Mouse (Mus musculus) MEL-GATA-1-ER (cell line): ENCODE measurements around the gene Bnip2.

Source experiments
- DNase-seq: peaks from one replicate; pipeline ENCODE4 v3.0.0-alpha.2; 2012; ENCODE audit warnings: low read depth; ENCODE audit errors: extremely low read depth

Bnip2 gene

DNA sequence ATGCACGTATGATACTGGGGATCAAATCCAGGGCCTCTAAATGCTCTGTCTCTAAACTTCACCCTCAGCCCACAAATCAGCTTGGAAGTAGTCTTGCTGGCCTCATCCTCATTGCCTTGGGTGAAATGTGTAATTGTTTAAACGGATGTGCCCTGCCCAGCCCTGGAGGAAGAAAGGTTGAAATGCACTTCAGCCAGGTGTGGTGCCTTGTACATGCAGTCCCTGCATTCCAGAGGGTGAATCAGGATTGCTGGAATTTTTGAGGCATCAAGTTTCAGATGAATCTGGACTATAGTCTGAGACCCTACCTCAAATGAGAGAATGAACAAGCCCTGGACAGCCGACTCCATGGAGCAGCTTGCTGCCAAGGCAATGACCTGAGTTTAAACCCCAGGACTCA is 58.6 kb downstream of the Bnip2 start:
- DNase-seq, result no peak

DNA sequence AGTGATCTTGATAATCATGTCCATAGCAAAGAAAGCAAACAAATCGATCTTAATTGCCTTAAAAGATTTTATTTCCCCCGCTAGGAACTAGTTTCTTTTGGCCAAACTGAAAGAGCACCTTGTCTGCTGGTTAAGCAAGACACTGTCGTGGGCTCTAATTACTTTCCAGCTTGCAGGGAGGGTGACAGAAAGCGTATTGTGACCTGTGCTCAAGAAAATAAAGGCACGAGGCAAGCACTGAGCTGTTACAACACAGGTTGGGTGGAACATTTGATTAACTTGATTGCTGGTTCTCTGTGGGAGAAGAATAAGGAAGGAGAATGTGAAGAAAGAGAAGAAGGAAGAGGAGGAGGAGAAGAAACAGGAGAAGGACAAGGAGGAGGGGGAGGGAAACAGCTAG is 59.0 kb downstream of the Bnip2 start:
- no peak for DNase-seq

DNA sequence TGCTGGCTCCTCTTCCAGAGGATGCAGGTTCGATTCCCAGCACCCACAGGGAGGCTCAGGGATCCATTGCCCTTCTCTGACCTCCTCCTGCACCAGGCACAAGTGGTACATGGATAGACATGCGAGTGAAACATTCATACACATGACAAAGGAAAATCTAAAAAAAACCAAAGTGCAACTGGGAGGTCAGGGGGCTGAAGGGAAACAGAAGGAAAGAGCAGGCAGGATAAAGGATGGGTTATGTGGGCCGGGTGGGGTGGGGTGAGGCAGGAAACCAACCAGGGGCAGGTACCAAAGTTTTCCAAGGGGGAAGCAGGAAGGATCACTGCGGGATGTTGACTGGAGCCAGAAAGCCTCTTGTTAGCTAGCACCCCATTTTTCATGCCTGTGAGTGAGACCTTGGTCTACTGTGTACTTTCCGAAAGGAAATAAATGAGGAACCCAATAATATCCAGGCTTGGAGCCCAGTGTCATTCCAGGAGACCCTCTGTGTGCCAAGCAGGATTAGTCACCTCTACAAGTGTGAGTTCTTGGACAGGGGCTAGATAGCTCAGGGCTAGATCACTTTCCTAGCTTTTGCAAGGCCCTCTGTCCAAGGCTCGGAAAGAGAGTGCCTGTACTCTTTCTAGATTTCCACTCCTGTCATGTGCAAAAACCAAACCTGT is 59.6 kb downstream of the Bnip2 start:
- no peak for DNase-seq

DNA sequence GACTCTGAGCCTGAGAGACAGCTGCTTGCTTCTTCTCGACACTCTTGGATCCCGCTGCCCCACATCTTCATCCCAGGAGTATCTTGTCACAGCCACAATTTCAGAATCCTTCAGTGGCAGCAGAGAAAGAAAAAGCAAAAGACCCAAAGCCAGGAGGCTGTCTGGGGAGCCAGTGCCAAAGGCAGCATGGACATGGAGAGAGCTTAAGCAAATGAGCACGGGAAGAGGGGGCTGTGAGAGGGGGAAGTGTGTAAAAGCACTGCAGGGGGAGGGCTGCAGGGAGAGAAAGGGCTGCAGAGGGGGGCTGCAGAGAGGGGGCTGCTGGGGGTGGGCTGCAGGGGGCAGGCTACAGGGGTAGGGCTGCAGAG is 60.1 kb downstream of the Bnip2 start:
- DNase-seq, result no peak

DNA sequence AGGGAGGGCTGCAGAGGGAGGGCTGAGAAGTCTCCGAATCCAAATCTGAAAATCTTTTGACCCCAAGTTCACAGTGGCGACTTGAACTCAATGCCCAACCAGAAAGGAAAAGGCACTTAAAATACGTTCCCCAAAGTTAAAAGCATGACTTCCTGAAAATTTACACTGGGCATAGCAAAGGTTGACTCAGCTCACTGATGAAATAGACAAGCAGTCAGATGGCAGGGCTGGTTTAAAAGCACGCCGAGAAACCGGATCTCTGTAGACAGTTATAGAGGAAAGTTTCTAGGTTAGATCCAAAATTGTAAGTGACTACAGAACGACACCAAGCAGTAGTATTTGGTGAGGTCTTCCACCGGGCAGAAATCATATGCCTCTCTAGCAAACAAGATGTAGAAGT is 60.6 kb downstream of the Bnip2 start:
- no peak for DNase-seq

DNA sequence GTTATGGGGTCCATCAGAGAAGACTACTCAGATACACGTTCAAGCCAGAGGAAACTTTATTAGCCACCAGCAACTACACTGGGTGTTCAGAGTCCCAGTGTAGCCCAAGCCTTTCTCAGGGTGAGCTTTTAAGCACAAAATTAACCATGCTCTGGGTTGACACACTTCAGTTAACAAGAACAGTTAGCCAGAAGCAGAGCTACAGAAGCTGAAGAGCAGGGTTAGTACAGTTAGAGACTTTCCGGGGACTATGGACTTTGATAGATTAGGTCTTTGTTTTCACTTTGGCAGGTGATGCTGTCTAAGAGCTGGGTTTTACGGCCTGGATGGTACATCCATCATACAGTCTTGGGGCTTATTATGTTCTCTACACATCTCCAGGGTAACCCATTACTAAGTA is 63.5 kb downstream of the Bnip2 start:
- no peak for DNase-seq

DNA sequence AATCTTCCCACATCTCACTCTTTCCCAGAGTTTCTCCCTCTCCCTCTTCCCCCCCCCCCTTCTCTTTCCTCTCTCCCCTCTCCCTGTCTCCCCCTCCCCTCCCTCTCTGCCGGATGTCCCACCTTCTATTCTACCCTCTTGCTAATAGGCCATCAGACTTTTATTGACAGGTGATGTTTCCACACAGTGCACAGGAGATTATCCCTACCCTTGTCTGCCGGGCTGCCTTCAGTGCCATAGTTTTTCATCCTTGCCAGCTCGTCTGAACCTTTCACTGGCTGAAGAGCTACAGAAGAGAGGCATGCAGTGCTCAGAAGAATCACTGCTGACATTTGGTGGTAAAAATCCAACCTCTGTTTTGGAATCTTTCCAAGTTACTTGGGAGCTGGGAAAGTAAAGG is 64.1 kb downstream of the Bnip2 start:
- DNase-seq, result no peak
